In the genomic region with DNA sequence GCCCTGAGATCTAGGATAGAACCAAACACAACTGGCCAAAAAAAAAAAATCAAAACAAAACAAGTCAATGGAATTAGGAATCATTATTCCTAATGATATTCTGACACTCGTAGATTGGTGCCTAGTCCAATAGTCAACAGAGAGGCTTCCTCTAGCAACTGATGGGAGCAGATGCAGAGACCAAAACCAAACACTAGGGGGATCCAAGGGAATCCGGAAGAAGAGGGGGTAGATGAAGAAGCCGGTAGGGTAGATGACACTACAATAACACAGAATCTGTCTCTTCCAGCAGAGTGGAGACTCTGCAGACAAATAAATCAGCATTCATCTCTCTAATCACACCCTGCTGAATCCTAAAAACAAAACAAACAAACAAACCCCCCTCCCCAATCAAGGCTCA, we compare ENCODE assay signal across 9 mouse cellular contexts. TPM values are rescaled to one million over a fixed set of nuclear protein-coding genes. Genes with fewer than 3 reads are reported as not detected.
DNase-seq lines count a peak whose midpoint lies in the region; ATAC-seq lines count a peak whose summit lies in the region.
"Had no signal": no experiment of that assay in that cellular context is flagged by ENCODE, and none has a peak within 500 bp of the region (broad histone marks: within the 10 kb centered on the region; RNA-seq: fewer than 3 reads in every experiment).

No protein-coding gene starts in this region.

- no peak overlapping the region for H3K4me3 ChIP-seq in neural tube, embryonic 15.5 days (replicated peaks)
- H3K4me3 ChIP-seq: heart, embryonic 13.5 days had no signal

- no peak overlapping the region for H3K9ac ChIP-seq in neural tube, embryonic 15.5 days (replicated peaks)
- H3K9ac ChIP-seq: heart, embryonic 13.5 days had no signal

- no peak overlapping the region for H3K4me2 ChIP-seq in neural tube, embryonic 15.5 days
- H3K4me2 ChIP-seq: heart, embryonic 13.5 days had no signal

- peak; percentile 47 to 61 for DNase-seq in cerebellum, postnatal 14 days
- DNase-seq in monocyte, adult 2 months (ENCODE audit: low read depth in 1 of 2, low spot score in 2 of 2), result peak; percentile 30 to 37
- DNase-seq in gastrocnemius, postnatal 14 days, result peak; percentile 35
- DNase-seq in lung, postnatal 25 days (ENCODE audit: low spot score), result peak; percentile 72
- DNase-seq in urinary bladder, adult 2 months (ENCODE audit: low spot score), result no peak

- H3K27me3 ChIP-seq in neural tube, embryonic 15.5 days (replicated peaks), result peaks cover 4% of the 10 kb centered on the region; the same call in 1 of the 2 replicates
- H3K27me3 ChIP-seq: heart, embryonic 13.5 days had no signal

- no peaks in the 10 kb centered on the region for H3K36me3 ChIP-seq in neural tube, embryonic 15.5 days
- H3K36me3 ChIP-seq: heart, embryonic 13.5 days had no signal

- no peaks in the 10 kb centered on the region for H3K9me3 ChIP-seq in neural tube, embryonic 15.5 days (replicated peaks)
- H3K9me3 ChIP-seq: heart, embryonic 13.5 days had no signal

- peaks cover 5% of the 10 kb centered on the region for H3K4me1 ChIP-seq in neural tube, embryonic 15.5 days

- intact Hi-C loops in gastrocnemius, postnatal 14 days (cut with DNase I; ENCODE audit: low total_unique reads), result no loop called here

- H3K27ac ChIP-seq in neural tube, embryonic 15.5 days (replicated peaks), result no peak overlapping the region
- H3K27ac ChIP-seq: heart, embryonic 13.5 days had no signal

- 34% methylated on average over 3 of the region's 3 CpGs for WGBS in neural tube, embryonic 15.5 days

- ATAC-seq in cerebellum, adult (ENCODE audit: insufficient number of reproducible peaks, low FRiP score, low TSS enrichment), result no peak
- ATAC-seq in monocyte, adult 5-6 weeks (replicated peaks; ENCODE audit: insufficient number of reproducible peaks, low FRiP score, low TSS enrichment, poor library complexity, severe bottlenecking), result no peak
- no peak for ATAC-seq in neural tube, embryonic 15.5 days (ENCODE audit: low FRiP score)

RNA-seq across cellular contexts. Expression of a gene that starts 3.7 kb away (rescaled TPM):
- 72.4 to 84.1 TPM (median 74.7 TPM) in 3 replicates for total RNA-seq in monocyte, adult 5-6 weeks (2017)
- total RNA-seq in gastrocnemius, postnatal 14 days (2021), result 10 to 100 TPM; 32.6 to 35.9 TPM
- 218 and 229 TPM in 2 replicates for polyA plus RNA-seq in neural tube, embryonic 15.5 days (2015; fragmentation: Nextera tagmentation; extraction: Ambion mirVana)
- 44.4 and 48.2 TPM in 2 replicates for polyA plus RNA-seq in urinary bladder, adult 2 months (2012; rRNA removed)

RNA-seq across cellular contexts. Expression of a gene that starts 6.5 kb away (rescaled TPM):
- total RNA-seq in monocyte, adult 5-6 weeks (2017), result not detected in 3 replicates
- 10 to 100 TPM; 14.9 to 15.6 TPM for total RNA-seq in gastrocnemius, postnatal 14 days (2021)
- polyA plus RNA-seq in neural tube, embryonic 15.5 days (2015; fragmentation: Nextera tagmentation; extraction: Ambion mirVana), result 3.1 and 4.4 TPM in 2 replicates
- polyA plus RNA-seq in urinary bladder, adult 2 months (2012; rRNA removed), result 25.3 and 26.4 TPM in 2 replicates

RNA-seq across cellular contexts. Expression of a gene that starts 18.6 kb away (rescaled TPM):
- 52.4 to 94.4 TPM (median 62.0 TPM) in 3 replicates for total RNA-seq in monocyte, adult 5-6 weeks (2017)
- 10 to 100 TPM; 57.3 to 59.6 TPM for total RNA-seq in gastrocnemius, postnatal 14 days (2021)
- polyA plus RNA-seq in neural tube, embryonic 15.5 days (2015; fragmentation: Nextera tagmentation; extraction: Ambion mirVana), result 97.8 and 98.7 TPM in 2 replicates
- 88.2 and 107 TPM in 2 replicates for polyA plus RNA-seq in urinary bladder, adult 2 months (2012; rRNA removed)

RNA-seq across cellular contexts. Expression of a gene that starts 37.1 kb away (rescaled TPM):
- total RNA-seq in monocyte, adult 5-6 weeks (2017), result 65.3 to 100 TPM (median 80.3 TPM) in 3 replicates
- total RNA-seq in gastrocnemius, postnatal 14 days (2021), result 100 to 1,000 TPM in 1 of 2 experiments, 10 to 100 TPM in 1; 83.3 to 100 TPM
- 169 TPM in 2 replicates for polyA plus RNA-seq in neural tube, embryonic 15.5 days (2015; fragmentation: Nextera tagmentation; extraction: Ambion mirVana)
- 98.1 and 103 TPM in 2 replicates for polyA plus RNA-seq in urinary bladder, adult 2 months (2012; rRNA removed)

RNA-seq across cellular contexts. Expression of a gene that starts 38.8 kb away (rescaled TPM):
- total RNA-seq in monocyte, adult 5-6 weeks (2017), result 11.7 to 26.5 TPM (median 12.9 TPM) in 3 replicates
- 10 to 100 TPM; 15.7 to 17.7 TPM for total RNA-seq in gastrocnemius, postnatal 14 days (2021)
- 29.8 and 31.5 TPM in 2 replicates for polyA plus RNA-seq in neural tube, embryonic 15.5 days (2015; fragmentation: Nextera tagmentation; extraction: Ambion mirVana)
- polyA plus RNA-seq in urinary bladder, adult 2 months (2012; rRNA removed), result 24.8 and 26.4 TPM in 2 replicates

Comparison
In these comparisons a context has a peak if more than half of its experiments do, and no peak if none do; other contexts are left out.
1. RNA of a gene that starts 6.5 kb away (total RNA-seq): 14.9 to 15.6 TPM in gastrocnemius, postnatal 14 days; not detected in monocyte, adult 5-6 weeks; every median in the first group is over 10 times any median in the second.